Mouse (Mus musculus): ENCODE results near the gene Otulin.
A peak's percentile ranks its signal among the peaks of the same experiment; 100 is the strongest.

Otulin gene

DNA sequence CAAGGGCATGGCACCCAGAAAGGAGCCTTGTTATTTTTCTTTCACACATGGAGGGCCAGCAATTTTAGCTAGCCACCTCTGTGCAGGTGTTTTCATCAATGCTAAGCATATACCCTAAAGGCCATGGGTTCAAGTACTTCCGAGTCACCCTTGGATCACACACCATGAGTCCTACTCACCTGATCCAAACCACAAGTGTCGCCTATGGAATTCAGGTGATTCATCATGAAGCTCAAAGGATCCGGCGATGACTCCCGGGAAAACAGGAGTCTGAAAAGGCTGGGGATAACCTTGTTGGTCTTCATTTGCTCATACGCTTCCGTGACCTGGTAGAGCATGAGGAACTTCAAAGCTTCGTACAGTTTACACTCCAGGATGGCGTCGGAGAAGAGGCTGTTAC lies 27.4 kb upstream of the Otulin start:
- no peak for DNase-seq (ENCODE audit: low spot score)

DNA sequence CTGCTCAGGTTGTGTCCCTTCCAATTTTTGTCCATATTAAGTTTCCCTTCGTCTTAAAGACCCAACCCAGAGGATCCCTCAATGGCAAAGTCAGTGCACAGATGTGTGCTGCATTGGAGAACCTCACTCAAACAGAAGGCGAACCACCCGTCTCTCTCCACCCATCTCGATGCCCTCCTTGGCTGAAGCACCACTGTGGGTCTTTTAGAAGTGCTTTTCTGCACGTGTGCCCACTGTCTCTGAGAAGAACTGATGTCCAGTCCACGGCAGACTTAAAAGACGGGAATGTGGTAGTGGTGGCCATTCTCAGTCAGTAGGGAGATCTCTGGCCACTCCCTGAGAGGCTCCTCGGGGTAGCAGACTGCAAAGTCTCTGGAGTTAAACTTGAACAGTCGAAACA lies 26.1 kb upstream of the Otulin start:
- DNase-seq (ENCODE audit: low spot score) = no peak

DNA sequence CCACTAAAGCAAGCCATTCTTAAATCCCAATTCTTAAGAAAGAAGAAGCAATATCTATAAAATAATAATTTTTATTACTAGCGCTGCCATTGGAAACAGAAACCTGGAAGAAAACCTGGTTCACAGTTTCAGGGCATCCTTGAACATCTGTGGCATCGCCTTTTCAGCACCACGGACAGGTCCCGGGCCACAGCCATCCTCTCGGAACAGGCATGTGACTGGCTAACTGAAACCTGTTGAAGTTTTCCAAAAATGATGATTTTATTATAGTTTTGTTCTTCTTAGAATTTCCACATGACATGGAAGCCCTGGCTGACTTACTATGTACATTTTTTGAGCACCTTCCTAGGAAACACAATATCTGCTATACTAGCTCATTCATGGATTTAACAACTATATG lies 24.5 kb upstream of the Otulin start:
- peak; percentile 81 for DNase-seq (ENCODE audit: low spot score)

DNA sequence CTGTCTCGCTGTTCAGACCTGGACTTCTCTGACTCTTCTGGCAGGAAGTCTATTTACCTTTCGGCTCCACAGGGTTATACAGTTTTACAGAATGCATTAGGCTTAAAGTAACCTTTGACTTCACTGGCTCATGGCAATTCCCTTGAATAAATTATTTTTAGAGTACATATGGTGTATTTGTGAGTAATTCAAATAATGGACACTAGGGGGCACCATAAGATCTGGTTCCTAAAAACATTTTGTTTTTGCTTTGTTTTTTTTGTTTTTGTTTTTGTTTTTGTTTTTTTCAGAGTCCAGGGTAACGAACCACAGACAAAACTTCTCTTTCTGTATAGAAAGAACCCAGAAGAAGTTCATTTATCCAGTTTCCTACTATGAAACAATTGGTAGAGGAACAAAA lies 17.2 kb upstream of the Otulin start:
- peak; percentile 32 for DNase-seq (ENCODE audit: low spot score)

DNA sequence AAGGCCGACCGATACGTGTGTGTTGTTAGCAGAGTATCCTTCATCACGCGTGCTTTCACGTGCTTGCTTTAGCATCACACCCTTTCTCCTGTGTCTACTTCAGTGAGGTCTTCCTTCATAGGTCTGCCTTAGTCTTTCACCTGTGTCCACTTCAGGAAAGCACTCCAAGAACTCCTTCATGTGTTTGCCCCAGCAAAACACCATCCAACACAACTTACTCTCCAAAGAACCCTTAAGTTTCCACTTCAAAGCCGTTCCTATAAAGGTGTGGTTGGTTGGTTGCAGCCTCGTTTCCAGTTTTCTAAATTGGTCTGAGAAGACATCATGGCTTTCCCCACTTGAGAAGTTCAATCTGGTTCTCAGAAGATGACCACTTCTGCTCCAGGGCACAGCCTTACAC lies 16.2 kb upstream of the Otulin start:
- no peak for DNase-seq (ENCODE audit: low spot score)

DNA sequence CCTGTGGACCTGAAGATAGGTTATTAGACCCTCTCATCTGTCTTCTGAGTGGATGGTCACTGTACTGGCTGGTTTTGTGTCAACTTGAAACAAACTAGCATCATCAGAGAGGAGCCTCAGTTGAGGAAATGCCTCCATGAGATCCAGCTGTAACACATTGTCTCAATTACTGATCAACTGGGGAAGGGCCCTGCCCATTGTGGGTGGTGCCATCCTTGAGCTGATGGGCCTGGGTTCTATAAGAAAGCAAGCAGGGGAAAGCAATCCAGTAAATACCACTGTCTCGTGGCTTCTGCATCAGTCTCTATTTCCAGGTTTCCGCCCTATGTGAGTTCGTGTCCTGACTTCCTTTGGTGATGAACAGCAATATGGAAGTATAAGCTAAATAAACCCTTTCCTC lies 14.8 kb upstream of the Otulin start:
- no peak for DNase-seq (ENCODE audit: low spot score)

DNA sequence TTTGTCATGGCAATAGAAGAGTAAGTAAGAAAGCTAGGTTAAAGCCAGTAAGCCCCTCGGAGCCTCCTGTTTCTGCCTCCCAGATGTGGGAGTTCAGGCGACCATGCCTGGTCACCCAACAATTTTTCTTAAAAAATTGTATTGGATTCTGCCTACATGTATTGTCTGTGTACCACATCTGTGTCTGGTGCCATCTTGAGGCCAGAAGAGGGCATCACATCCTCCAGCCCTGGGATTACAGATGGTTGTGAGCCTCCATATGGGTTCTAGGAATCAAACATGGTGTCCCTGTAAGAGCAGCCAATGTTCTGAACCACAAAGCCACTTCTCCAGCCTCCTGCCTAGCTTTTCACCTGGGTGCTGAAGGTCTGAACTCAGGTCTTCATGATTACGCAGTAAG lies 12.4 kb upstream of the Otulin start:
- DNase-seq (ENCODE audit: low spot score) = peak; percentile 40

DNA sequence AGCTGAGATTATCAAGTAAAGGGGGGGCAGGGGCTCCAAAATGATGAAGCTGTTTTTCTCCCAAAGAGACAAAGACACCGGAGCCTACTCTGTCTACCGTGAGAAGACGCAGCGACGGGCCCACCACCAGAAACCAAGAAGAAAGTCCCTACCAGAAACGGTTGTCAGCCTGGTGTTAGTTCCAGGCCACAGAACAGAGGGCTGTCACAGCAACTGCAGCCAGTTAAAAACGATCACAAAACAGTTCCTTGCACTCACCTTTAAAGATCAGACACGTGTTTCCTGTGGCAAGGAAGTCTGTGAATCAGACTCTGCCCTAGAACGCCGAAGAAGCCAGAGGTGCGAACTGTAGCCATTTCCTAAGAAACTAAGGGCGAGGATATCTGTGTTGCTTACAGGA lies 10.7 kb upstream of the Otulin start:
- DNase-seq (ENCODE audit: low spot score) = no peak

DNA sequence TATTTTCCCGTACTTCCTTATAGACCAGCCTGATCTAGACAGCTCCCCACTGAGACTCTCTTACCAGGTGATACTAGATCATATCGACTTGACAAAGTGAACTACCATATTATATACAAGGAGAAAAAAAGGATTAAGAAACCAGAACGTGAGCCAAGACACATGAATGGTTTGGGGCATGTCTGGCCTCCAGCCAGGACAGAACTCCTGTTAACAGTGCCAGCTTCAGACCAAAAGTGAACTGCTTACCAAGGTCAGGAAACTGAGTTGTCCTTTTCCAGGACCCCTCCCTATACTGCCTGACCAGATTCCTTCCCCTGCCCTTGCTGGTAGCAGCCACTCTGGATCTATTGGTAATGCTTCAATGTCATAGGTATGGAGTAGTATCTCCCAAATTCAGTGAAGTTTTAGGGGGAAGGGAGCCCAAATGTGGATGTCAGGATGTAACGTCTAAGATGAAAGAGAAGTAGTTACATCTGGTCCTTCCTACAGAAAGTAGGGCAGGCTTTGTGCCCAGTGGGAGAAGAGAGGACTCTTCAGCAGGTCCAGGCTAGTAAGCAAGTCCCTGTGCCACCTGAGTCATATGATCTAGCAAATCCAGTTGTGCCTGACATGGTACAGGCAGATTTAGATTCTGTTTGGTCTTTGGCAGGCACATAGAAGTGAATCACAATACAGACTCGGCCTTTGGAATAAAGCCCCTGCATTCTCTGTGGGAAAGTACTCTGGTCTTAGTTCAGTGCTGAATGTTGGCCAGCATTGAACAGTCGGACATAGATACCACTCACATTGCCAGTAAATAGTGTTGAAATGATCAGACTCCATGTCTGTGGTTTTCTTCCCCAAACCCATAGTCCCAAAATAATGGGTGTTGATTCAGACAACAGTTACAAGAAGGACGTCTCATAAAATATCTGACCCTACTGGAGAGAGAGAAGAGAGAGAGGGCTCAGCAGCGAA lies 3.7 kb upstream of the Otulin start:
- DNase-seq (ENCODE audit: low spot score) = no peak

DNA sequence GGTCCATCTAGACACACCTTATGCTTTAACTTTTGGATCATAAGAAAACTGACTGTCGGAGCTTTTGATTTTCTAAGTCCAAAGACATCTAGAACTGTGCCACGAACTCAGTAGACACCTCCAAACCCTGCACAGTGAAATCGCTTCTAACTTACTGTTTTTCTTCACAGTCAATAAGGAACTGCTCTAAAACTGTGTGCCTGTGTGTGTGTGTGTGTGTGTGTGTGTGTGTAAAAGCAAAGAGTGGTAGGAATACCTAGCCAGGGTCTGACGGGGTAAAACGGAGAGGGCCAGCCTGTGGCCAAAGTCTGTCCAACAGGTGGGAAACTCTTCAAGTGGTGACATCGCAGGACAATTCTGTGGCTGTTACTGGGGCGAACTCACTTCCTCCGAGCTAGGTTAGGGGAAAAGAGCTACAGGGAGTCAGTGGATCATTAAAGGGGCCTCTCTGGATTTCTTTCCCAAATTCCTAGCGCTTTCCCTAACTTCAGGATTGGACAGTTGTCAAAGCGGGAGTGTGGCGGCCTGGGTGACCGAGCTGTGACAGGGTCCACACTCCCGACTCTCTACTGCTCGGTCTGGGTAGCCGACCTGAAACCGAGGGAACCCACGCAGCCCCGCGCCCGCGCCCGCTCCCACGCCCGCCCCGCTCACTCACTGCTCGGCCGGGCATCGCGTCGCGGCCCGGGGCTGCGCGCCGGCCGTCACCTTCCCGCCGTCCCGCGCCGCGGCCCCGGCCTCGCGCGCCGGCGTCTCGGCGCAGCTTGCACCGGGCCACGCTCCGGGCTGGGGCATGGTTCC lies 493 bp downstream of the Otulin start:
- DNase-seq (ENCODE audit: low spot score) = peak; percentile 18

DNA sequence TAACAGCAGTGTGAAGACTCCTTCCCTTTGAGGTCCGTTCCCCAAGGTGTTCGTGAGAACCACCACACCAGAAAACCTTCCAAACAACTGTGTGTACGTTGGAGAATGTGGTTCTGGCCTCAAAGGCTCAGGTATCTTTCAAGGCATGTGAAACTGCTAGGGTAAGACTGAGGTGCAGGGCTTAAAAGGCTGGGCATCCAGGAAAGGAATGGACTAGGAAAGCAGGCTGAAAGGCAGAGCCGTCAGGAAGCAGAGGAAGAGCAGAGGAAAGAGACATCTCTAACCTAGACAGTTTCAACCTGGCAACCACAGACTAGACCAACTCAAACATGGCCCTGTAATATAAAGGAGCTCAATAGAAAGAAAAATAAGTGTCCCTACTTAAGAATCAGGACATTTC lies 1.4 kb downstream of the Otulin start:
- no peak for DNase-seq (ENCODE audit: low spot score)

DNA sequence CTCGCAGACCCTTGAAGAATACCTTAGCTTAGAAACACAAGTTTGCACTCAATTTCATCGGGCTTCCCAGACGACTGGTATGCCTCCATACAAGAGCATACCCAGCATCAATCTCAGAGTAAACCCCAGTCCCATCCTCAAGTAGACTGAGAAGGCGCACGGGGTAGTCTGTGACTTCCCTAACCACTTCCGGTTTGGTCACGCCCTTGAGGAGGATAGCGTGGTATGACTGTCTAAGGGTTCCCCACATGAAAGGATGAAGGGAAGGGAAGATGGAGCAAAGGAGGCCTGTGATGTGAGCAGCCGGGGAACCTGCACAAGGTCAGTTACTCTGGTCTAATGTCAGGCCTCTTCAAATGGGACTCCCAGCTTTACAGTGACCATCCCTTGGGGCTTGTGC lies 2.7 kb downstream of the Otulin start:
- no peak for DNase-seq (ENCODE audit: low spot score)

DNA sequence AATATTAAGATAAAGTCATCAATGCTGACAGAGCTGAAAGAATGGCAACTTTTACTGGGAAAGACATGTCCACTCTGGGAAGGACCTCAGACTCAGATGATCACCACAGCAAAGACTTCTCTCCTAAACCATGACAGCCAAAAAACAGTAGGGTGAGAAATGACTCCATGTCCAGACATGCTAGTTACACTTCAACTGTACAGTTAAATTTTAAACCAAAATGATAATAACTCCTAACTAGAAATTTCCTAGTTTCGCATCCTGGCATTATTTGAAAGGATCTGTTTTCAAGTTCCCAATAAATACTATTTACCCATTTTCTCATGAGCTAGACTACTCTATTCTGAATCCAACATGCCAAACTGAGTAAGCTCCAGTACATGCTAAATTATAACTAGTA lies 4.2 kb downstream of the Otulin start:
- DNase-seq (ENCODE audit: low spot score) = no peak

DNA sequence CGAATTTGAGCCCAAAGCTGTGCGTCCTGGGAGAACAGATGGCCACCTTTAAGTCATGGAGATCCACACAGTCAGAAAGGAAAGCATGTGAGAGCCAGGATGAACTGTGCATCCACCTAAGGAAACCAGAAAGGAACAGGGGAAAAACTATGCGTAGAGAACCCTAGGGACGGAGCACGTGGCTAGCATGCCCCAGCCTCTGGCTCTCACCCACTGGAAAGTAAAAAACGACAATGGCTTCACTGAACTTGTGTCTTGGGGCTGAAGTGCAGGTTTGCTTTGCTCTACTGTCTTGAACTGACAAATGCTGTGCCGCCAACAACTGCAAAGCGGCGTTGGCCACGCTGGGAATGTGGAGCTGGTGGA lies 4.6 kb downstream of the Otulin start:
- no peak for DNase-seq (ENCODE audit: low spot score)

DNA sequence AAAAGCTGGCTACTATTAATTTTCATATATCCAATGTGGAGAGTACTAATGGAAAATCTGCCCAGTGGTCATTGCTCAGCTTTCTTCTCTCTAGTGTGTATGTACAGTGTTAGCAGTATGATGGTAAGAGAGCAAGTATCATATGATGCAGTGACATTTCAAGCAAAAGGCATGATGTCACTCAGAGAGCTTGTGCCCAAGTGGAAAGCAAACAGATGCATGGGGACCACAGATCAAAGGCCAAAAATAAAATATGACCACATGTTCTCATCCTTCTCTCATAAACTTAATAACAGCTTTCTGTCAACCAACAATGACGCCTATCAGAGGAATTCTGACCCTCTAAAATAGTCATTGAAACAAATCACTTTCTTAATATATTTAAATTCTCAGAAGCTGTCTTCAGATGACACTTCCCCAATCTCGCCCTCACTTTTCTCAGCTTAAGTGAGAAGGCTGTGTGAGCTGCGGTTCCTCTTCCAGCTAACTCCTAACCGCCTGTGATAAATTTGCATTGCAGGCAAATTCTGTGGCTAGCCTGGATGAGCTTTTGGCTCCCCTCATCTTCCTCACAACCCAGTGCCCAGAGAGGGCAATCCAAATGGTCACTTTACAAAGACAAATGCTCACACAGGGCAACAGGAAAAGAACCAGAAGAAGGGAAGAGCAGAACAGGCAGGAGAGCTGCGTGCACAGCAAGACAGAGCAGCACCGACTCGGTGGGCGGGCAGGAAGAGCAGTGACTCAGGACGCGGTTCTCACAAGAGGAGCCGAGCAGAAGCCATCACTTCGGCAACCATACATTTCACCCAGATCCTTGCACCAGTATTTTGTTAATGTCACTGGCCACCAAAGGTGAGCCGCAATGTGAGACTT lies 5.2 kb downstream of the Otulin start:
- DNase-seq (ENCODE audit: low spot score) = no peak

DNA sequence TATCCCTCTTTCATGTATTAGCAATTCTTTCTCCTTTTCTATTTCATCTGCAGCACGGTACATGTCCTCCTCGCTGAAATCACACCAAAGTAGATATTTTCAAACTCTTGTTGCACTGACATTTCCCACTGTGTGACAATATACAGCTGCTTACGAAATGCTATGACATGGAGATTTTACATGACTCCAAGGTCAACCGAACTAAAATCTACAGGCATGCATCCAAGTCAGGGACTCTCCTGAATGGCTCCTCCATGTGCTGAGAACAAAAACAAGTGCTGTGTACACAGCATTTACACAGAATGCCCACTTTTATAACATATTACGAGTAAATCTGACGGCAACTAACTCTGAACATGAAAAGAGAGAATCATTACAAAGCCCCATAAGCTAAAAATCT lies 7.2 kb downstream of the Otulin start:
- DNase-seq (ENCODE audit: low spot score) = no peak

DNA sequence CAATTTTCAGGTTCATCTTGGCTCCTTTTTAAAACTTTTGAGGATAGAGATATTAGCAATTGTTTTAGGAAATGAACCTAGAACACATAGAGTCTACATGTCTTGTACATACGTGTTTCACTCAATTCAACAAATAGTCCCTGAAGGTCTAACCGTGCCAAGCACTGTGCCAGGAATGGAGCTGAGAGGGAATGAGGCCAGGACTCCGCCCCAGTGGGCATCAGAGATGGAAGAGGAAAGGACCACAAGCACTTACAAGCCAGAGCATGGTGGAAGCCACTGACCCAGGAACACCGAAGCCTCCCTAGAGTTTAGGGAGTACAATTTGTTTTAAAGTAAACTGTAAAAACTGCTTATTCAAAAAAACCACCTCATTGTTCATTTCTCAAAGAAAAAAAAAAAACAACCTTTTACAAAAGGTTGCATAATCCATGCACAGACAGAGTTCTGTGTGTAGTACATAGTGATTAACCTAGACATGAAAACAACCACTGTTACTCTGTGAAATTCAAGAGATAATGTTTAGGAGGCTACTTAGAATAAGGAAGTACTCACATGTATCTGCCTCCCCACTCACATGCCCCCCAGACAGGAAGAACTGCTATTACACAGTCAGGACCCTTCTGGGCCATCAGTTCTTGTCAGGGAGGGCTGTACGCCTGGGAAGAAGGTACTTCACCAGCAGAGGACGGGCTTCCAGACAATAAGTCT lies 9.9 kb downstream of the Otulin start:
- no peak for DNase-seq (ENCODE audit: low spot score)

DNA sequence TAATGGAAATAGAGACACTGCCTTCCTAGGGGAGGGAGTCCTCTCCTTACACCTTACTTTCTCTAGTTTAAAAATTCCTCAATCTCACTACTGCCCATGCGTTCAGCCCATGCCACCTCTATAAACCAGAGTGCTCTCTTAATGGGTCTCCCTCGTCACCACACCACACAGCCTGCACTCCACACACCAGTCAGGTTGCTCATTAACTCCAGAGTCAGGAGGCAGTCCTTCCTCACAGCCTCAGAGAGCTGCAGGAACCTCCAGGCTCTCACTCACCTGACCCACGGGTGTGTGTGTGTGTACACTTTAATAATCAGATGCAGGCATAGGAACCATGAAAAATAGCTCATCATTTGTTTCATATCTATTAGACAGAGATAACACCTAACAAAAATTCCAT lies 10.8 kb downstream of the Otulin start:
- no peak for DNase-seq (ENCODE audit: low spot score)

DNA sequence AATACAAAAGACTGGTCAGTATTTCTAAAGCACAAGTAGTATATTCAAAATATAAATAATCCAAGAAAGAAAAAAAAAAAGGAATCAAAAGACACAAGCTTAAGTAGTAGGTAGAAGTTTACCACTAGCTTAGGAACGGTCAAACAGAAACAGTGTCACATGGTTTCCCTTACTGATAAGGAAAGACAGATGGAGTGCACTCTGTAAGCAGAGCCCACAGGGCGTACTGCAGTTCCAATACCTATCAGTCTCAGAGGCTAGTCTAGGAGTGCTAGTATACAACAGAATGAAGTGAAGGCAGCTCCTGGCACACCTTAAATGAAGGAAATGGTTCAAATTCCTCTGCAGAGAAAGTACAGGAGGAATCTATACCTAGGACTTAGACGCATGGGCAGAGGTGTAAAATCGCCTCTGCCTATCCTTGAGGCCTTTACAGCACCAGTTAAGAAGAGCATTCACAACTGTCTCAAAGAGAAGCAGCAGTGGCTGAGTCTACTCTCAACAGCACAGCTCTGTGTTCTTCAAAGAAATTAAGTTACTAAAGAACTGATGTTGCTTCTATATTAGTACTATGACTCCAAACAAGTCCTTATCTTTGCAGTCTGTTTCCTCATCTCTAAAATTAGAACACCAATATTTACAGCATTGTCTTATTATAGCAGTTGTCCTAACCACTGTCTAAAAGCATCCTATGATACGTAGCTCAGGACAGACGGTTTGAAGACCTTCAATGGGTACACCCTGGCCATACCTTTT lies 11.5 kb downstream of the Otulin start:
- no peak for DNase-seq (ENCODE audit: low spot score)

DNA sequence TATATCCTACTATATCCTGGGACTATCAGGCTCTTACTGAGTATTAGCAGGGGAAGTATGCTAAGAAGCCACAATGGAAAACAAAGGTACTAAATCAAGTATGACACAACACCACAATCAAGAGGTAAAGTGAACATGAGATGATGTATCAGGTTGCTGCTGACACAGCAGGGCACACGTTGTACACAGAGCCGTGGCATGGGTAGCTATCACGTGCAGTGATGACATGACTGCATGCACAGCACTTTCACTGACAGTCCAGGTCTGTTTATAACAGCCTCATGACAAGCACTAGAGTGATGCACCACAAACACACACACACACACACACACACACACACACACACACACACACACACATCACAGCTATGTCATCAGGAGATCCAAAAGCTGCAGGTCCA lies 13.3 kb downstream of the Otulin start:
- DNase-seq (ENCODE audit: low spot score) = no peak

DNA sequence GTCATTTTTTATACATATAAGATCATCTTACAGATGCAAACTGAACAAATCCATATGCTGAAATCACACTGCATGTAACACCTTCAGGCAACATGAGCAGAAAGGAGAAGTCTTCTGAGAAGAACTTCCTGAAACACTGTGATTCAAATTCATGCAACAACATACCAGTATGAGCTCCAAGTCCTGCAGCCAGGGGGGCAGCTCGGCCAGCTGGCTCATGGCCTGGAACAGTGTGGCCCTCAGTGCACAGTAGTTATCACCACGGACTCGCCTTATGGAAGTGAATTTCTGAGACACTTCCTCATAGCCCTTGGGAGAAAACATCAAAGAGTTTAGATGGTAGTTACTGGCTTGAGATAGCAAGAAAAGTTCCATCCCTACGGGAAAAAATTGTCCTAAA lies 14.3 kb downstream of the Otulin start:
- DNase-seq (ENCODE audit: low spot score) = no peak
